Mouse (Mus musculus) forebrain, embryonic 11.5 days (tissue): ENCODE measurements around the gene Stag1. TPM values are rescaled to one million over a fixed set of nuclear protein-coding genes. Genes with fewer than 3 reads are reported as not detected.

Experiments used
- ATAC-seq: fragments of 200-750 bp; cut with Nextera tagmentation; replicated peaks from 2 replicates; pipeline ENCODE4 v1.8.0; 2017; ENCODE audit warnings: moderate TSS enrichment; ENCODE audit not compliant: low FRiP score
- DNase-seq: peaks from one replicate; pipeline ENCODE4 v3.0.0-alpha.2; 2017; ENCODE audit warnings: low spot score
- H3K27ac ChIP-seq: fragments of 300-500 bp; sonication (generic); 2 replicates; pipeline ENCODE4 v1.5.1; 2014; ENCODE audit warnings: low read depth, low read length
- H3K27me3 ChIP-seq: fragments of 300-500 bp; sonication (generic); 2 replicates; pipeline ENCODE4 v1.6.1; 2014; ENCODE audit warnings: mild to moderate bottlenecking, low read length, mixed read lengths; ENCODE audit not compliant: control insufficient read depth, insufficient read depth
- H3K36me3 ChIP-seq: fragments of 300-500 bp; sonication (generic); 2 replicates; pipeline ENCODE4 v1.6.1; 2014; ENCODE audit warnings: mild to moderate bottlenecking, low read length, moderate library complexity, mixed read lengths; ENCODE audit not compliant: control insufficient read depth, insufficient read depth
- H3K4me1 ChIP-seq: fragments of 300-500 bp; sonication (generic); replicated peaks from 2 replicates; pipeline ENCODE4 v1.6.1; 2014; ENCODE audit warnings: low read length, mixed read lengths; ENCODE audit not compliant: control insufficient read depth, insufficient read depth
- H3K4me2 ChIP-seq: fragments of 300-500 bp; sonication (generic); 2 replicates; pipeline ENCODE4 v1.6.1; 2014; ENCODE audit warnings: low read depth, mild to moderate bottlenecking, low read length, moderate library complexity, mixed read lengths; ENCODE audit not compliant: severe bottlenecking
- H3K4me3 ChIP-seq: fragments of 300-500 bp; sonication (generic); 2 replicates; pipeline ENCODE4 v1.5.1; 2014; ENCODE audit warnings: low read depth, low read length
- H3K9ac ChIP-seq: fragments of 300-500 bp; sonication (generic); 2 replicates; pipeline ENCODE4 v1.6.1; 2014; ENCODE audit warnings: low read length
- H3K9me3 ChIP-seq: fragments of 300-500 bp; sonication (generic); 2 replicates; pipeline ENCODE4 v1.6.1; 2016; ENCODE audit warnings: low read length, mixed read lengths; ENCODE audit not compliant: control insufficient read depth
- WGBS: fragments of 180-500 bp; shearing (Covaris S2); extraction: QIAGEN DNeasy Blood & Tissue Kit; methylation state at CpG from one replicate; pipeline ENCODE4 v1.1.7; 2014; 5-methylcytosine and 5-hydroxymethylcytosine counted together
- polyA plus RNA-seq: library from polyadenylated mRNA; unstranded; fragments of >200 nt; fragmentation: Nextera tagmentation; extraction: Ambion mirVana; gene quantifications from 2 replicates; pipeline ENCODE4 v1.2.1, GENCODE M21; 2014

Stag1 gene
- polyA plus RNA-seq, 1 experiment from 2014 or later, result 63.0 TPM

DNA sequence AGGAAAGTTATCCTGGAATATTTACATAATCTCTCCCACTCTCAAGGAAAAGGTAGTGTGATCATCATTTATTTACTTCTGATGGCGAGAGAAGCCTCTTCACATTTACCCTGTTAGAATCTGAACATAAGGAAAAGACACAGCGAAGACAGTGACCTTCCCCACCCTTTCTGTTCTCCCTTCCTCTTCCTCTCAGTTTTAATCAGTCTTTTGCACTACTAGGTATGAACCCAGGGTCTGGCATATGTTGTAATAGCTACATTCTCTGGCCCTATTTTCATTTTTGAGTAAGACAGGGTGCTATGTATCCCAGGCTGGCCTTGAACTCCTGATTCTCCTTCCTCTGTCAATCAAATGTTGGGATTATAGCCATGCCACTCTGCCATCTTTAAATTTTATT, 48.7 kb downstream of the Stag1 start:
- no peaks in the 10 kb centered on the region for H3K27me3 ChIP-seq
- no peak for ATAC-seq
- DNase-seq, result no peak
- H3K27ac ChIP-seq, result no peak overlapping the region
- no peaks in the 10 kb centered on the region for H3K9me3 ChIP-seq
- no peaks in the 10 kb centered on the region for H3K36me3 ChIP-seq
- peaks cover 7% of the 10 kb centered on the region; the same call in 1 of the 2 replicates for H3K4me1 ChIP-seq
- 91% methylated on average over 2 of the region's 2 CpGs for WGBS
- no peak overlapping the region for H3K9ac ChIP-seq
- H3K4me2 ChIP-seq, result no peak overlapping the region
- no peak overlapping the region for H3K4me3 ChIP-seq

DNA sequence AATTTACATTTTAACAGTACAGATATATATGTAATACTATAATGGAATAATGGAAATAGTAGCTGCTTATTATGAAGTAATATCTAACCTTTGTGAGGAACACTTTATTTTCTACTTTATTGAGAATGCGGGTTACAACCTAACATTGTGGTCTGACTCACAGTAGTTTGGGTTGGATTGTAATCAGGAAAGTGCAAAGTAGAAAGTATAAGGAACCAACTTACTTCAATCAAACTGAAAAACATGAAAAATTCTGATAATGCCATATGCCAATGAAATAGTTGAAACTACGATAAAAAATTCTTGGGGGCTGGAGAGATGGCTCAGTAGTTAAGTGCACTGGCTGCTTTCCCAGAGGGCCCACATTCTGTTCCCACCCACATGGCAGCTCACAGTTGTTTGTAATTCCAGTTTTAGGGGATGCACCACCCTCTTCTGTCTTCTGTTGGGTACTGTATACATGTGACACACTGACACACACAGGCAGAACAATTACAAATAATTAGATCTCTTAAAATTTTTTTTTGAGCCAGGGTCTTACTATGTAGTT, 50.3 kb downstream of the Stag1 start:
- no peak overlapping the region for H3K4me3 ChIP-seq
- H3K36me3 ChIP-seq, result no peaks in the 10 kb centered on the region
- ATAC-seq, result no peak
- no peak overlapping the region for H3K27ac ChIP-seq
- WGBS, result 97% methylated on average over 2 of the region's 2 CpGs
- no peaks in the 10 kb centered on the region for H3K27me3 ChIP-seq
- no peak overlapping the region for H3K9ac ChIP-seq
- no peak overlapping the region for H3K4me2 ChIP-seq
- 0 out of 2 replicates have a peak, but pooled peaks cover 2% of the 10 kb centered on the region for H3K4me1 ChIP-seq
- no peak for DNase-seq
- no peaks in the 10 kb centered on the region for H3K9me3 ChIP-seq

DNA sequence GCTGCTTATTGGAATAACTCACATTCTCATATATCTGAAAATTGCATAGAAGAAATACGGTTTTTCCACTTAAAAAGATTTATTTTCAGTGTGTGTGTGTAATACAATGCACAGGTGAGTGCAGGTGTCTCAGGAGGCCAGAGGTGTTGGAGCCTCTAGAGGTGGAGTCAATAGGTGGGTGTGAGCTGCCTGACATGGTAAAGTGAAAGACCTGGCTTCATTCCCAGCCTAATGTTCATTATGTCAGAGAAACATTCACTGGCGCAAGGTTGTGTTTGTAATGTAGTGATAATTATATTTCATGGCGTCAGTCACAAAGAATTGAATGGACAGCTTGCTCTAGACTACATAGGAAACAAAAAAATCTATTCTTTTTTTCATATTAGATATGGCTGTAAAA, 56.5 kb downstream of the Stag1 start:
- Histone ChIP-seq H3K4me1 (no peaks in the 10 kb centered on the region), H3K4me3 (no peak overlapping the region), H3K9ac (no peak overlapping the region), H3K27ac (no peak overlapping the region), H3K36me3 (no peaks in the 10 kb centered on the region), H3K27me3 (no peaks in the 10 kb centered on the region), H3K9me3 (no peaks in the 10 kb centered on the region), H3K4me2 (no peak overlapping the region)
- 93% methylated on average over 3 of the region's 3 CpGs for WGBS
- DNase-seq (no peak), ATAC-seq (no peak)

DNA sequence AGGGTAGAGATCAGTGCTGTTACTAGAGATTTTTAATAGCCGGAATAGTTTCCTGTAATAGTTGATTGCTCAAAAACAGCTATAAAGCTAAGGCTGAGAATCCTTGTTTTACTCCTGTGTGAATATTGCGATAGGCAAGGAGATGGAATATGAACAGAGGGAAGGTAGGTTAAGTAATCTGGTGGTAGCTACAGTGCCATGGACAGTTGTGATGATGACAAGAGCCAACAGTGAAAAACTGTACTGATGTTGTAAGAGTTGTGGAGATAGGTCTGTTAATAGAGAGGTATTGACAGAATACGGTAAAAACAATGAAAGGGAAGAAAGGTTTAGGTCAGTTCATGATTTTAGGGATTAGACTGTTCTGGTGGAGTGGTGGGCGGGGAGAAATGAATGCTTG, 58.5 kb downstream of the Stag1 start:
- H3K4me1 ChIP-seq, result no peaks in the 10 kb centered on the region
- no peaks in the 10 kb centered on the region for H3K36me3 ChIP-seq
- H3K27ac ChIP-seq, result no peak overlapping the region
- ATAC-seq (no peak), DNase-seq (no peak)
- H3K4me3 ChIP-seq, result no peak overlapping the region
- no peak overlapping the region for H3K9ac ChIP-seq
- no peaks in the 10 kb centered on the region for H3K27me3 ChIP-seq
- WGBS, result 96% methylated on average over 4 of the region's 4 CpGs
- H3K4me2 ChIP-seq, result no peak overlapping the region
- H3K9me3 ChIP-seq, result no peaks in the 10 kb centered on the region

DNA sequence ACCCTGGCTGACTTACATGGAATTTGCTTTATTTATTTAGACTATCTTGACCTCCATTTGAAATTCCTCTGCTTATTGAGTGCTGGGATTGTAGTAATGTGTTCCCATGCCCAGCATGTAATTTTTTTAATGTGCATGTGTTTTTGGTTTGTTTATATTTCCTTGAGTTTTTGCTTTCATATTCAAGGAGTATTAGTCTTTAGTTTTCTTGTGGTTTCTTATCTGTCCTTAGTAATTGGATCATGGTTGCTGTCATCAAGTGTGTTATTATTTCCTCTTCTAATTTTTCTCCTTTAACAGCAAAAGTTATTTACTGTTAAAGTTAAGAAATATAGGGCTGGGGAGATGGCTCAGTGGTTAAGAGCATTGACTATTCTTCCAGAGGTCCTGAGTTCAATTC, 63.0 kb downstream of the Stag1 start:
- no peaks in the 10 kb centered on the region for H3K4me1 ChIP-seq
- H3K4me3 ChIP-seq, result no peak overlapping the region
- no peak overlapping the region for H3K4me2 ChIP-seq
- H3K27me3 ChIP-seq, result no peaks in the 10 kb centered on the region
- H3K36me3 ChIP-seq, result no peaks in the 10 kb centered on the region
- H3K27ac ChIP-seq, result no peak overlapping the region
- no peaks in the 10 kb centered on the region for H3K9me3 ChIP-seq
- no peak overlapping the region for H3K9ac ChIP-seq
- ATAC-seq (no peak), DNase-seq (no peak)

DNA sequence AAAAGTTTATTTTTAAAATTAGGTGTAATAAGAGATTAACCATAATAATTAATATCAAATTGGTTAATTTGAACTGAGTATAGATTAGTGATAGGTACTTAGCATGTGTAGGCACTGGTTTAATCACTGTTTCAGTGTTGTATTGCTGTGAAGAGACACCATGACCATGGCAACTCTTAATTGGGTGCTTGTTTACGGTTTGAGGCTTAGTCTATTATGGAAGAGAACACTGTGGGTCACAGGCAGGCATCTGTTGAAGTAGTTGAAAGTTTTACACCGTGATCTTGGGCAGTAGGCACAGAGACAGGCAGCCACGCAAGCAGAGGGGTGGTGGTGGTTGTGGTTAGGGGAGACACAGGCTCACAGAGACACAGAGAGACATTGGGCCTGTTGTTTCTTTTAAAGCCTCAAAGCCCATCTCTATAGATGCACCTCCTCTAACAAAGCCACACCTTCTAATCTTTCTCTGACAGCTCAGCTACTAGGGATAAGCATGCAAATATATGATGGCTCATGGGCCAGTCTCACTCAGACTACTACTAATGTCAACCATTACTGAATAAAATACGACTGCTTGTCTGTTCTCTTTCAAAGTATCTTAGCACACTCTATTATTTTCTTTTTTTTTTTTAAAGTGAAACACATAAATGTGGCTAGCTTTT, 66.0 kb downstream of the Stag1 start:
- Histone ChIP-seq H3K36me3 (no peaks in the 10 kb centered on the region), H3K4me1 (no peaks in the 10 kb centered on the region), H3K4me3 (no peak overlapping the region), H3K27me3 (no peaks in the 10 kb centered on the region), H3K4me2 (no peak overlapping the region), H3K9me3 (no peaks in the 10 kb centered on the region), H3K9ac (no peak overlapping the region), H3K27ac (no peak overlapping the region)
- DNase-seq (no peak), ATAC-seq (no peak)
- WGBS, result 83% methylated on average over 4 of the region's 4 CpGs

DNA sequence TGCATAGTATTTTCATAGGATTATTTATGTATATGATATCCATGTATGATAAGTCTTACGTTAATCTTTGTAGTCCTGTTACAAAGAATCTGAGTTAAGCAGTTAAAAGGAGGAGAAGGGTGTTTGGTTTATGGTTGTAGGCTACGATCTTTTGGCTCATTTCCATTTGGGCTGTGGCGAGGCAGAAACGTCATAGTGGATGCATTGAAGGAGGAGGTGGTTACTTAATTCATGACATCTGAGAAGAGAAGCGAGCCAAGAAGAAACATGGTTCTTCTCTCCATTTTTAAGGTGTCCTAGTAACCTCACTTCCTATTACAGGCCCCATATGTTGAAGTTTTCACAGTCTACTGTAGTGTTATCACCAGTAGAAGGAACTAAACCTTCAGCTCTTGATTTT, 72.6 kb downstream of the Stag1 start:
- DNase-seq, result no peak
- no peaks in the 10 kb centered on the region for H3K27me3 ChIP-seq

DNA sequence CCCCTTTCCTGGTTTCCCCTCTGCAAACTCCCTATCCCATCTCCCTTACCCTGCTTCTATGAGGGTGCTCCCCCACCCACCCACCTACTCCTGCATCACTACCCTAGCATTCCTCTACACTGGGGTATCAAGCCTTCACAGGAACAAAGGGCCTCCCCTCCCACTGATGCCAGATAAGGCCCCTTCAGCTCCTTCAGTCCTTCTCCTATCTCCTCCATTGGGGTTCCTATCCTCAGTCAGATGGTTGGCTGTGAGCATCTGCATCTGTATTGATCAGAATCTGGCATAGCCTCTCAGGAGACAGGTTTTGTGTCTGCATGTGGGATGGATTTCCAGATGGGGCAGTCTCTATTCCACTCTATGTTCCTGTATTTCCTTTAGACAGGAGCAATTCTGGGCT, 81.4 kb downstream of the Stag1 start:
- no peak overlapping the region for H3K4me2 ChIP-seq
- no peak for DNase-seq
- ATAC-seq, result no peak

More for the DNA sequence above, 72.6 kb downstream of the Stag1 start:
- 89% methylated on average over 5 of the region's 5 CpGs for WGBS
- no peak for ATAC-seq
- Histone ChIP-seq H3K9ac (no peak overlapping the region), H3K27ac (no peak overlapping the region), H3K4me3 (no peak overlapping the region), H3K4me1 (no peaks in the 10 kb centered on the region), H3K9me3 (no peaks in the 10 kb centered on the region), H3K4me2 (no peak overlapping the region), H3K36me3 (no peaks in the 10 kb centered on the region)

DNA sequence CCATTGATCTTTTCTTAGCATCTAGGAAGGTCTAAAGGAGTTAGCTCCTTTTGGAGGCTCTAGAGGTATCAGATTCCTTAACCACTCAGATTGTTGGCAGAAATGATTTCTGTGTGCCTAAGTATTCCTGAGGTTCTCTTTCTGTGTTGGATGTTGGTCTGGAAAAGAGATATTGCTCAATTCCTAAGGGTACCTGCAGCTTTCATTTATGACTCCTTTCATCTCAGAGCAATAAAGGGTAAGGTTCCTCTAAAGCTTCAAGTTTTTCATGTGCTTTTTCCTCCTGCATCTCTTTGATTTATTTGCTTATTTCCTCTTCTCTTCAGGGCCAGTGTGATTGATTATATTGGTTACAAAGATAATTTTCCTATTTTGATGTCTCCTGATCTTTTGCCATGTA, 84.7 kb downstream of the Stag1 start:
- H3K27ac ChIP-seq, result no peak overlapping the region
- peaks cover 5% of the 10 kb centered on the region for H3K4me1 ChIP-seq
- H3K9ac ChIP-seq, result no peak overlapping the region
- no peaks in the 10 kb centered on the region for H3K27me3 ChIP-seq
- DNase-seq (no peak), ATAC-seq (no peak)
- H3K4me2 ChIP-seq, result no peak overlapping the region
- H3K4me3 ChIP-seq, result no peak overlapping the region
- no peaks in the 10 kb centered on the region for H3K36me3 ChIP-seq
- H3K9me3 ChIP-seq, result no peaks in the 10 kb centered on the region

More for the DNA sequence above, 81.4 kb downstream of the Stag1 start:
- H3K27ac ChIP-seq, result no peak overlapping the region
- no peaks in the 10 kb centered on the region for H3K36me3 ChIP-seq
- no peak overlapping the region for H3K9ac ChIP-seq
- no peak overlapping the region for H3K4me3 ChIP-seq
- H3K9me3 ChIP-seq, result no peaks in the 10 kb centered on the region
- no peaks in the 10 kb centered on the region for H3K4me1 ChIP-seq
- H3K27me3 ChIP-seq, result no peaks in the 10 kb centered on the region
